Mouse (Mus musculus) liver, postnatal 0 days (tissue): ENCODE measurements around the gene Zfp568.

Experiments used
- CTCF ChIP-seq: sonication (generic); IDR thresholded peaks from 2 replicates; pipeline ENCODE4 v1.5.1; 2016; ENCODE audit warnings: antibody characterized with exemption, low read depth
- EP300 ChIP-seq: IDR thresholded peaks from 2 replicates; pipeline ENCODE4 v1.6.1; 2016; ENCODE audit warnings: antibody characterized with exemption, low read depth, mild to moderate bottlenecking

DNA sequence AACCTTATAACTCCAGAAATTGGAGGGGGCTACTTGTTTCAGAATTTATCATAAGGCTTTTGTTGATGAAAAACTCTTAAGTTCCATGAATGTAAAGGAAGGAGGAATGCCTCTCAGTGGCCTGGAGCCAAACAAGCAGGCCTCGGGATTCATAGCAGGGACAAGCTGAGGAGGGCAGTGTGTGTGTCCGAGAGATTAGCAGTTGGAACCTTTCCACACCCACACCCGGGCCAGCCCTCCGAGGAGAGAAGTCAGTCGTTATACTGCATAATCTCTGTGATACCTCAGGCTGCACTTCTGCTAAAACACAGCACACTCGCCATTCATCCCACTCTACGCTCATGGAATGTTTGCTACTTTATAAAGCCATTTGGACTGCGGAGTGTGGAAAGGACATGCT, 40.0 kb downstream of the Zfp568 start:
- TF ChIP-seq CTCF (no peak), EP300 (no peak)
